Mouse (Mus musculus) thymus, adult 2 months (tissue): ENCODE data around the gene Eif4e2. TPM values are rescaled to one million over a fixed set of nuclear protein-coding genes. Genes with fewer than 3 reads are reported as not detected.

ENCODE experiments used
- DNase-seq: peaks from one replicate; pipeline ENCODE4 v3.0.0; 2021
- H3K27ac ChIP-seq: fragments of 200-500 bp; 2 replicates; pipeline ENCODE4 v1.5.1; 2012; ENCODE audit warnings: low read length, control low read depth; ENCODE audit not compliant: control insufficient read depth, insufficient read depth
- H3K27me3 ChIP-seq: fragments of 200-500 bp; 2 replicates; pipeline ENCODE4 v1.6.1; 2012; ENCODE audit warnings: mild to moderate bottlenecking, low read length, moderate library complexity, mixed read lengths; ENCODE audit not compliant: control insufficient read depth, insufficient read depth
- H3K36me3 ChIP-seq: fragments of 200-500 bp; 2 replicates; pipeline ENCODE4 v1.6.1; 2012; ENCODE audit warnings: mild to moderate bottlenecking, low read length, moderate library complexity; ENCODE audit not compliant: control insufficient read depth, insufficient read depth
- H3K4me1 ChIP-seq: fragments of 200-500 bp; replicated peaks from 2 replicates; pipeline ENCODE4 v1.6.1; 2012; ENCODE audit warnings: low read length; ENCODE audit not compliant: control insufficient read depth, insufficient read depth
- H3K4me3 ChIP-seq: fragments of 200-500 bp; 2 replicates; pipeline ENCODE4 v1.5.1; 2012; ENCODE audit warnings: mild to moderate bottlenecking, low read length, control low read depth, moderate library complexity; ENCODE audit not compliant: control insufficient read depth, insufficient read depth
- CTCF ChIP-seq: fragments of 200-500 bp; IDR thresholded peaks from 2 replicates; pipeline ENCODE4 v1.5.1; 2012; ENCODE audit warnings: mild to moderate bottlenecking, control low read depth, low read length, moderate library complexity, borderline replicate concordance; ENCODE audit not compliant: control insufficient read depth, poor library complexity, insufficient read depth; ENCODE audit errors: extremely low read depth
- POLR2A ChIP-seq: fragments of 200-500 bp; IDR thresholded peaks from 2 replicates; pipeline ENCODE4 v1.6.1; 2012; ENCODE audit warnings: mild to moderate bottlenecking, low read length, control low read depth, moderate library complexity; ENCODE audit not compliant: control insufficient read depth, poor library complexity, insufficient read depth; ENCODE audit errors: extremely low read depth
- WGBS: fragments of 180-500 bp; shearing (Covaris S2); methylation state at CpG from one replicate; pipeline ENCODE4 v1.1.7; 2018; 5-methylcytosine and 5-hydroxymethylcytosine counted together
- polyA plus RNA-seq: library from polyadenylated mRNA; depleted of rRNA; stranded (reverse); fragments of >200 nt; gene quantifications from 2 replicates; pipeline ENCODE4 v1.2.3, GENCODE M21; 2012

Gene Eif4e2
- polyA plus RNA-seq, 1 experiment, result 41.9 TPM

- no peaks in the 10 kb centered on the region for H3K27me3 ChIP-seq
- H3K4me1 ChIP-seq, result no peaks in the 10 kb centered on the region
- WGBS, result 93% methylated on average over 4 of the region's 4 CpGs
- H3K27ac ChIP-seq, result no peak overlapping the region
- no peak for DNase-seq
- TF ChIP-seq CTCF, result no peak
- TF ChIP-seq POLR2A, result no peak
- H3K36me3 ChIP-seq, result no peaks in the 10 kb centered on the region
- H3K4me3 ChIP-seq, result no peak overlapping the region
Observed at GRCm38 (mm10) chr1:87274134-87274533, 60.4 kb downstream of the Eif4e2 start.

DNA sequence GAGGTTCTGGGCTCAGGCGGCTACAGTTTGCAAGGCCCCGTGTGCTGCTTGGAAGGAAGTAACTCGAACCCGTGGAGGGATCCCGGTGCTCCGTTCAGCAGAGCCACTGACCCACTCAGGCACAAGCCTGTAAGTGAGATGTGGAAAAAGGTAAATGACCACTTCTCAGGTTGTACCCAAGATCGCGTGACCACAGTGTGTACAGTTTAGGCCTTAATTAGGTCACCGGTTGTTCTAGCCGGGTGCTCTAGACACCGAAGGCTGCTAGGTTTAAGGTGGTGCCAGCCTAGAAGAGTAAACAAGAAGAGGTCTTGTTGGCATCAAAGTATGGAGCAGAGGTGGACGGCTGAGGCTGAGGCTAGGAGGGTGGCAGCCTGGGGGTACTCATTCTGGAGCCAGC, 61.4 kb downstream of the Eif4e2 start:
- TF ChIP-seq POLR2A, result no peak
- TF ChIP-seq CTCF, result no peak
- Histone ChIP-seq H3K36me3 (no peaks in the 10 kb centered on the region), H3K4me1 (no peaks in the 10 kb centered on the region), H3K27me3 (no peaks in the 10 kb centered on the region), H3K4me3 (no peak overlapping the region), H3K27ac (no peak overlapping the region)
- WGBS, result 97% methylated on average over 12 of the region's 12 CpGs
- no peak for DNase-seq

GRCm38 (mm10) chr1:87276056-87276455, 62.3 kb downstream of the Eif4e2 start:
- Histone ChIP-seq H3K4me1 (no peaks in the 10 kb centered on the region), H3K27ac (no peak overlapping the region), H3K36me3 (no peaks in the 10 kb centered on the region), H3K4me3 (no peak overlapping the region), H3K27me3 (no peaks in the 10 kb centered on the region)
- TF ChIP-seq POLR2A (no peak), CTCF (no peak)
- 88% methylated on average over 2 of the region's 2 CpGs for WGBS
- DNase-seq, result no peak

GRCm38 (mm10) chr1:87280281-87280680, 66.6 kb downstream of the Eif4e2 start:
- WGBS, result 60% methylated on average over 5 of the region's 5 CpGs
- no peak overlapping the region for H3K27ac ChIP-seq
- H3K27me3 ChIP-seq, result no peaks in the 10 kb centered on the region; the same call in 1 of the 2 replicates

DNA sequence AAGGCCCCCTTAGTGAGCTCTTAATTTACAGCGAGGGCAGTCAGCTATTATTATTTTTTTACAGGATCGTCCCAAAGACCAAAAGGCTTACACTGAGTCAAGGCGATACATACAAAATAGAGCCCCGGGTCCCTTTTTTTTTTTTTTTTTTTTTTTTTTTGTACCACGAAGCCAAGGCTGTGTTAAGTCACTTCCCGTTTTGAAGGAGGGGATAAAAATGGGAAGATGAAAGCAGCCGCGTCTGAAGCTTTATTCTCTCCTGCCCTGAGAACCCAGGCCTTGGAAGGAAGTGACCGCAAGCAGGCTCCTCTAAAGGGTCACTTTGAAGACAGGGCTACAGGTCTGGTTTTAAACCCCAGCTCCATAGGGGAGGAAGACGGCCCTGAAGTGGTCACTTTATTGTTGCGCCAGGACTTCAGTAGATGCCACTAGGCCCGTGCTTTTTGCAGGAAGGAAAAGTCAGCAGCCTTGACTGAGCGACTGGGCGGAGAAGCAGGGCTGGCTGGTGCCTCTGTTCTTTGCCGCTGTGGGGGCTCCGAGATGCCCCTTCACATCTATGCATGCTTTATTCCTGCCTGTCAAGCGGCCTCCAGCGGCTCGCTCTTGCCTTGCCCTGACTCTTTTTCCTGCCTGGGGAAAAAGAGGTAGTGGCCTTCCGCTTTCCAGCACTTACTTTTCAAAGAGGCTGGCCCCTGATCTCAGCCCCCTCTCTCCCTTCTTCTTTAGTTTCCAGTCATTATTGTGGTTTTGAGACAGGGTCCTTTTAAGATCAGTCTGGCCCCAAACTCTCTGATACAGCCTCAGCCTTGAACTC, 68.1 kb downstream of the Eif4e2 start:
- Histone ChIP-seq H3K36me3 (no peaks in the 10 kb centered on the region), H3K27ac (no peak overlapping the region), H3K27me3 (no peaks in the 10 kb centered on the region; the same call in 1 of the 2 replicates), H3K4me1 (no peaks in the 10 kb centered on the region), H3K4me3 (no peak overlapping the region)
- no peak for DNase-seq
- TF ChIP-seq POLR2A, result no peak
- TF ChIP-seq CTCF, result no peak
- WGBS, result 8% methylated on average over 20 of the region's 20 CpGs

More at GRCm38 (mm10) chr1:87280281-87280680, 66.6 kb downstream of the Eif4e2 start:
- H3K4me3 ChIP-seq, result no peak overlapping the region
- no peak for DNase-seq
- TF ChIP-seq POLR2A (no peak), CTCF (no peak)
- H3K4me1 ChIP-seq, result no peaks in the 10 kb centered on the region
- H3K36me3 ChIP-seq, result no peaks in the 10 kb centered on the region

GRCm38 (mm10) chr1:87282413-87282788, 68.7 kb downstream of the Eif4e2 start:
- Histone ChIP-seq H3K4me1 (no peaks in the 10 kb centered on the region), H3K4me3 (no peak overlapping the region), H3K27ac (no peak overlapping the region), H3K36me3 (no peaks in the 10 kb centered on the region), H3K27me3 (no peaks in the 10 kb centered on the region; the same call in 1 of the 2 replicates)
- 75% methylated on average over 6 of the region's 6 CpGs for WGBS
- no peak for DNase-seq
- TF ChIP-seq CTCF (no peak), POLR2A (no peak)
